Mouse (Mus musculus): ENCODE results near the gene Scarf1. TPM values are rescaled to one million over a fixed set of nuclear protein-coding genes. Genes with fewer than 3 reads are reported as not detected.

The Scarf1 gene
- polyA plus RNA-seq, 2 experiments, result 1.1 to 2.4 TPM

GRCm38 (mm10) chr11:75568115-75568511, 54.8 kb downstream of the Scarf1 start:
- no peak for DNase-seq (ENCODE audit: low read depth in 3 of 3, low spot score in 3 of 3)
- Histone ChIP-seq H3K9me3 (ENCODE audit: control insufficient read depth, low read length) (no peaks in the 10 kb centered on the region), H3K27ac (no peak overlapping the region), H3K4me1 (replicated peaks; ENCODE audit: control insufficient read depth in 2 of 2, insufficient read depth in 2 of 2, low read length in 1 of 2) (peaks cover 4 to 20% of the 10 kb centered on the region in 2 experiments; a peak in 2 of 4 replicates), H3K4me2 (ENCODE audit: low read depth) (no peak overlapping the region), H3K36me3 (replicated peaks; ENCODE audit: control insufficient read depth, insufficient read depth, low read depth) (no peaks in the 10 kb centered on the region), H3K9ac (replicated peaks) (no peak overlapping the region), H3K27me3 (ENCODE audit: control insufficient read depth, insufficient read depth, low read length) (no peaks in the 10 kb centered on the region), H3K4me3 (ENCODE audit: insufficient read depth in 1 of 2, low read depth in 2 of 2, low read length in 2 of 2) (no peak overlapping the region)
- TF ChIP-seq EP300 (IDR thresholded peaks at IDR 0.05; ENCODE audit: low read depth) (no peak), CTCF (IDR thresholded peaks at IDR 0.05; ENCODE audit: low read depth) (no peak)
- WGBS (ENCODE audit: insufficient replicate concordance), result 68% methylated on average over 6 of the region's 6 CpGs
- ATAC-seq (ENCODE audit: insufficient read depth), result no peak

GRCm38 (mm10) chr11:75568962-75569361, 55.6 kb downstream of the Scarf1 start:
- peaks cover 4 to 17% of the 10 kb centered on the region in 2 experiments; a peak in 2 of 4 replicates for H3K4me1 ChIP-seq (replicated peaks; ENCODE audit: control insufficient read depth in 2 of 2, insufficient read depth in 2 of 2, low read length in 1 of 2)
- ATAC-seq (ENCODE audit: insufficient read depth) (no peak), DNase-seq (ENCODE audit: low read depth in 3 of 3, low spot score in 3 of 3) (no peak)
- no peak overlapping the region for H3K4me3 ChIP-seq (ENCODE audit: insufficient read depth in 1 of 2, low read depth in 2 of 2, low read length in 2 of 2)
- no peaks in the 10 kb centered on the region for H3K9me3 ChIP-seq (ENCODE audit: control insufficient read depth, low read length)
- H3K36me3 ChIP-seq (replicated peaks; ENCODE audit: control insufficient read depth, insufficient read depth, low read depth), result no peaks in the 10 kb centered on the region
- no peak overlapping the region for H3K9ac ChIP-seq (replicated peaks)
- TF ChIP-seq CTCF (IDR thresholded peaks at IDR 0.05; ENCODE audit: low read depth) (no peak), EP300 (IDR thresholded peaks at IDR 0.05; ENCODE audit: low read depth) (no peak)
- no peak overlapping the region for H3K4me2 ChIP-seq (ENCODE audit: low read depth)
- H3K27me3 ChIP-seq (ENCODE audit: control insufficient read depth, insufficient read depth, low read length), result no peaks in the 10 kb centered on the region
- no peak overlapping the region for H3K27ac ChIP-seq
- WGBS (ENCODE audit: insufficient replicate concordance), result 78% methylated on average over 12 of the region's 12 CpGs

- Histone ChIP-seq H3K4me2 (ENCODE audit: low read depth) (no peak overlapping the region), H3K36me3 (replicated peaks; ENCODE audit: control insufficient read depth, insufficient read depth, low read depth) (no peaks in the 10 kb centered on the region), H3K27me3 (ENCODE audit: control insufficient read depth, insufficient read depth, low read length) (no peaks in the 10 kb centered on the region), H3K9me3 (ENCODE audit: control insufficient read depth, low read length) (no peaks in the 10 kb centered on the region), H3K27ac (no peak overlapping the region), H3K9ac (replicated peaks) (no peak overlapping the region), H3K4me3 (ENCODE audit: insufficient read depth in 1 of 2, low read depth in 2 of 2, low read length in 2 of 2) (no peak overlapping the region), H3K4me1 (replicated peaks; ENCODE audit: control insufficient read depth in 2 of 2, insufficient read depth in 2 of 2, low read length in 1 of 2) (peaks cover 4 to 13% of the 10 kb centered on the region in 2 experiments; a peak in 2 of 4 replicates)
- ATAC-seq (ENCODE audit: insufficient read depth), result no peak
- 70% methylated on average over 17 of the region's 17 CpGs for WGBS (ENCODE audit: insufficient replicate concordance)
- no peak for TF ChIP-seq EP300 (IDR thresholded peaks at IDR 0.05; ENCODE audit: low read depth)
- no peak for TF ChIP-seq CTCF (IDR thresholded peaks at IDR 0.05; ENCODE audit: low read depth)
- no peak for DNase-seq (ENCODE audit: low read depth in 3 of 3, low spot score in 3 of 3)
Measured at GRCm38 (mm10) chr11:75570375-75571125, 57.2 kb downstream of the Scarf1 start.

GRCm38 (mm10) chr11:75571126-75571990, 58.0 kb downstream of the Scarf1 start:
- Histone ChIP-seq H3K9me3 (ENCODE audit: control insufficient read depth, low read length) (no peaks in the 10 kb centered on the region), H3K27ac (no peak overlapping the region), H3K9ac (replicated peaks) (no peak overlapping the region), H3K4me1 (replicated peaks; ENCODE audit: control insufficient read depth in 2 of 2, insufficient read depth in 2 of 2, low read length in 1 of 2) (peaks cover 4 to 13% of the 10 kb centered on the region in 2 experiments; a peak in 2 of 4 replicates), H3K4me2 (ENCODE audit: low read depth) (no peak overlapping the region), H3K36me3 (replicated peaks; ENCODE audit: control insufficient read depth, insufficient read depth, low read depth) (no peaks in the 10 kb centered on the region), H3K27me3 (ENCODE audit: control insufficient read depth, insufficient read depth, low read length) (no peaks in the 10 kb centered on the region), H3K4me3 (ENCODE audit: insufficient read depth in 1 of 2, low read depth in 2 of 2, low read length in 2 of 2) (no peak overlapping the region)
- ATAC-seq (ENCODE audit: insufficient read depth) (no peak), DNase-seq (ENCODE audit: low read depth in 3 of 3, low spot score in 3 of 3) (peak in 1 of 3 experiments; percentile 37)
- TF ChIP-seq EP300 (IDR thresholded peaks at IDR 0.05; ENCODE audit: low read depth) (no peak), CTCF (IDR thresholded peaks at IDR 0.05; ENCODE audit: low read depth) (no peak)
- 32% methylated on average over 13 of the region's 14 CpGs for WGBS (ENCODE audit: insufficient replicate concordance)

GRCm38 (mm10) chr11:75572301-75572791, 59.0 kb downstream of the Scarf1 start:
- H3K36me3 ChIP-seq (replicated peaks; ENCODE audit: control insufficient read depth, insufficient read depth, low read depth), result no peaks in the 10 kb centered on the region
- DNase-seq (ENCODE audit: low read depth in 3 of 3, low spot score in 3 of 3), result no peak
- H3K27ac ChIP-seq, result no peak overlapping the region
- 24% methylated on average over 10 of the region's 10 CpGs for WGBS (ENCODE audit: insufficient replicate concordance)
- no peak for TF ChIP-seq CTCF (IDR thresholded peaks at IDR 0.05; ENCODE audit: low read depth)
- H3K9me3 ChIP-seq (ENCODE audit: control insufficient read depth, low read length), result no peaks in the 10 kb centered on the region
- no peak overlapping the region for H3K4me3 ChIP-seq (ENCODE audit: insufficient read depth in 1 of 2, low read depth in 2 of 2, low read length in 2 of 2)
- no peak for ATAC-seq (ENCODE audit: insufficient read depth)
- no peaks in the 10 kb centered on the region for H3K27me3 ChIP-seq (ENCODE audit: control insufficient read depth, insufficient read depth, low read length)
- peaks cover 4 to 10% of the 10 kb centered on the region in 2 experiments; a peak in 2 of 4 replicates for H3K4me1 ChIP-seq (replicated peaks; ENCODE audit: control insufficient read depth in 2 of 2, insufficient read depth in 2 of 2, low read length in 1 of 2)
- H3K9ac ChIP-seq (replicated peaks), result no peak overlapping the region
- no peak overlapping the region for H3K4me2 ChIP-seq (ENCODE audit: low read depth)

Measured in liver, embryonic 14.5 days (tissue).